Mouse (Mus musculus) urinary bladder, postnatal 14 days (tissue): Measurements from ENCODE around the gene Sowaha.
A peak's percentile ranks its signal among the peaks of the same experiment; 100 is the strongest.
"Not testable (repeated sequence)": the region's sequence is repeated elsewhere in the genome, so short reads cannot be mapped to it uniquely, and the experiment has no call there.

Experiments
- DNase-seq: peaks from one replicate; pipeline ENCODE4 v3.0.0; 2021; ENCODE audit warnings: low spot score

The Sowaha gene

DNA sequence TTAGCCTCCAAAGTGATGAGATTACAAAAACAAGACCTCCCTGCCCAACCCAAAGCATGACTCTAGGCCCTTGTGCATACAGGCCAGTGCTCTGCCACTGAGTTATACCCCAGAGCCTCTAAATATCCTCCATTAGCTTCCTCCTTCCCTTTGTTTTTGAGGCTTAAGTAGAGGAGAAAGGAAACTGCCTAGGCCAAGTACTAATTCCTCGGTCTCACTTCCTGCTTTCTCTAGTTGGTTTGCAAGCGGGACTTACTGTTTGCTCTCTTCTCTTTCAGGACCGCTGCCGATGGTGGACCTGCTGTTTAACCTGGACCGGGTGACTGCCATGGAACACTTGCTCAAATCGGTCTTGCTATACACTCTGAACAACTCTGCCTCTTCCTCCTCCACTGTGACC, 43.7 kb downstream of the Sowaha start:
- no peak for DNase-seq

DNA sequence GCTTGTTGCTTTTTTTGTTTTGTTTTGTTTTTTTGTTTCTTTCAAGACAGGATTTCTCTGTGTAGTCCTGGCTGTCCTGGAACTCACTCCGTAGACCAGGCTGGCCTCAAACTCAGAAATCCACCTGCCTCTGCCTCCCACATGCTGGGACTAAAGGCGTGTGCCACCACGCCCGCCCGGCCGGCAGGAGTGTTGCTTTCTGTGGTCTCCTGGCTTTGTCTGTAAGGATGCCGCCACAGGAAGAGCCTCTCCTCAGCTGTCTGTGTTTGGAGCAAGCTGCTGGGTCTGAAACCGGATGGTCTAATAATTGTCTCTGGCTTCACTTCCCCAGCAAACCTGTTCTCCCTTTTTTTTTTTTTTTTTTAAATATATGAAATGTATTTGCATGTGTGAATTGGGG, 44.6 kb downstream of the Sowaha start:
- no peak for DNase-seq

DNA sequence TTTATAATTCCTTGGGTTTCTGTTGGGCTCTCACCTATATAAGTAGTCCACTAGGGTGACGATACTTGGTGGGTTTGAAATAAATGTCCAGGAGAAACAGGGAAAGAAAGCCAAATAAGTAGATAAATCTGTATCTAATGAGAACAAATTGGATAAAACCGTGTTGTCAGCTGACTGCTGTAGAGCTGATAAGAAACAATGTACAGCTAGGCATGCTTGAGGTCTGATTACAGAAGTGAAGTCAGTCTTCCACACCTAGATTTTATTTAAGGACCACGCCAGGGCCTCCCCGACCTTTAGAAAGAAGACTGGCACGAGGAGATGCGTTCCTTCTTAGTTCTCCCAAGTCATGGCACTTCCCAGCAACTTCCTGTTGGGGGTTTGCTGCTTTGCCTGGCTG, 47.0 kb downstream of the Sowaha start:
- DNase-seq, result no peak

DNA sequence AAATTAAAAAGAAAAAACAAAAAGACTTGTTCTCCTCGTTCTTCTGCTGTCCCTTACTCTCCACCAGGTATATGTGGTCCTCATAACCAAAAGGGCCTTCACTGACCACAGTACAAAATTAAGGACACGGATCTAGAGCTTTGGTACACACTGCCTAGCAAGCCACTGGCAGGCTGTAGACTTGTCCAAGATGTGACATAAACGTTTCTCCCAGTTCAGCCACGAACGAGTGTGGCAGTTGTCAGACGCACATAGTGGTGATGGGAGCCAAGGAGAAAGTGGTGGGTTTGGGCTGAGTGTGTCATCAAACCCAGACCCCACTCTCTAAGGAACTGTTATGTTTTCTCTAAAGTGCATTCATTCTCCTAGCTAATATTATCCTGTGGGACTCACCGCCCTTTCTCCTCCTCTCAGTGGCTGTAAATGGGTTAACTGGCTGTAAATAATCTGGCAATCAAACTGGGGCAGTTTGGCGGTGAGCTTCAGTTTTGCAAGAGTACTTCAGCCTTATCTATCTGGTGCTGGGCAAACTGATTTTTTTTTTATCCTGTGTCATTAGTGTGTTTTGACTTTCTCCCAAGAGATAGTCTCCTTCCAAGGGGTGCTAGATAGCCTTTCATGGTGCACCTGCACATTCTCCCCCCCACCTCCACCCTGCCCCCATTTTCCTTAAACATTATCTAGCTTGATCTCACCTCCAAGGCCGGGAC, 48.6 kb downstream of the Sowaha start:
- peak; percentile 22 for DNase-seq

DNA sequence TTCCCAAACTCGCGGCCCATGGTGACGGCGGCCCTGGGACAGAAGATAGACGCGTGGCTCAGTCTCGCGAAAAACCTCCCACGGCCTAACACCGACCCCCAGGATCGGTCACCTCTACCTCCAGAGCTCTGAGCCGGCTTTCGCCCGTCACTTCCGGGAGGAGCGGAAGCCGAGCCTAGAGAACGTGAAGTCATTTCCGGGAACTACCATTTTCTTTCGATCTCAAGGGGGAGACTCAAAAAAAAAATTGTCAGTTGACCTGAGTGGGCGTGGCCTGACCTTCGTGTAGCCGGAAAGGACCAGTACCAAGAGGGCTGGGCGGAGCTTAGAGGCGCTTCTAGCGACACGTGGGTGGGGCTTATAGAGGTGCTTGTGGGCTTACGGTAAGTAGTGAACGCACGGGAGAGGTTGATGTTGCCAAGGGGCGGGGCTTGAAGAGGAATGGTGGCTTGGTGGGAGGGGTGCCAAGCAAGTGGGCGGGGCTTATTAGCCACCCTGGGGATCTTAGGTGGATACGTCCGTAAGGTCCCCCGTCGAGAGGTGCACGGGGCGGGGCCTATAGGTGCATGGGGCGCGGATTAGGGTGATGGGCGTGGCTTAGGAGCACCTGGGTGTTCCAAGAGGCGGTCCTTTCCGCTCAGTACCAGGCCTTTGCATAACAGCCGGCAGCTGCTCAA, 49.3 kb downstream of the Sowaha start, which contains the start of the genes Uqcrq and Gdf9:
Uqcrq (minus strand) TSS at position 162 of the 677 bp plus-strand sequence.
Gdf9 (plus strand) TSS at position 354 of the 677 bp plus-strand sequence.
- peak; percentile 99 for DNase-seq

DNA sequence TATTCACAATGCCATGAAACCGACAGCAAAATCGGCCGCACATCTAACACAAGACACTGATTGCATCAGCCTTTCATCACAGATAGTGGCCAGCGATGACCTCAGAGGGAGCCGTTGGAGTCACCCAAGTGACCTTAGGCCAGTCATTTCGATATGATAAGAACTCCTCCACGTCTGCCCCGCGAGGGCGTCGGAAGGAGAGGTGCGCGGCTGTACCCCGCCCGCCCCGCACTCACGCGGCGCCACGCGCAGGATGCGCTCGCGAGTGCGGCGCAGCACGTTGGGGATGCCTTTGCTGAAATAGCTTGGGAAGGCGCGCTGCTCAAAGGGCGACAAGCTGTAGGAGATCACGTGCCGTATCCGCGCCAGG, 49.8 kb downstream of the Sowaha start:
- no peak for DNase-seq

DNA sequence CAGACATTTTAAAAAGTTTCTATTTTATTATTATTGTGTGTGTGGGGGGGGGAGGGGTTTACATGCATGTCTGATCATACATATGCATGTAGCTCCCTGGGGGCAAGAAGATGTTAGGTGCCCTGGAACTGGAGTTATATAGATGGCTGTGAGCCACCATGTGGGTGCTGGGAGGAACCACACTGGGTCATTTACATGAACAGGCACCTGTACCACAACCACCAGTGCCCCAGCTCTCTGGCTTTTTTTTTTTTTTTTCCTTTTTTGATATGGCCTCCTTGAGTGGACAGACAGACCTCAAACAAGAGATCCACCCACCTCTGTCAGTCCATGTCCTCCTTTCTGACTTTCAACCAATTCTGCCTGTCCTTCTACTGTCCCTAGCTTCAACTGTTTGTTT, 50.9 kb downstream of the Sowaha start:
- DNase-seq, result no peak

DNA sequence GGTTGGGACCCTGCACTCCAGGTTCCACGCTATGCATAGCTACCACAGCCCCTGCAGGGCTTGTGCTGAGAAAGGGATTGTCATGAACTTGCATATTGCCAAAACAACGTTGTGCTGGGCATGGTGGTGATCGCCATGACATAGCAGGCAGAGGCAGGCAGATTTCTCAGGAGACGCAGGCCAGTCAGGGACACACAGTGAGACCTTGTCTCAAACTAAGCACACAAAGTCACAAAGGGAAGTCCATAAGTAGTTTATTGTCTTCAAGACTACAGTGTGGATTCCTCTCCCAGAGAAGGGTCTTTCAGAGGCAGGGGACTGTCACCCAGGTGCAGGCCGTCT, 51.4 kb downstream of the Sowaha start:
- no peak for DNase-seq

DNA sequence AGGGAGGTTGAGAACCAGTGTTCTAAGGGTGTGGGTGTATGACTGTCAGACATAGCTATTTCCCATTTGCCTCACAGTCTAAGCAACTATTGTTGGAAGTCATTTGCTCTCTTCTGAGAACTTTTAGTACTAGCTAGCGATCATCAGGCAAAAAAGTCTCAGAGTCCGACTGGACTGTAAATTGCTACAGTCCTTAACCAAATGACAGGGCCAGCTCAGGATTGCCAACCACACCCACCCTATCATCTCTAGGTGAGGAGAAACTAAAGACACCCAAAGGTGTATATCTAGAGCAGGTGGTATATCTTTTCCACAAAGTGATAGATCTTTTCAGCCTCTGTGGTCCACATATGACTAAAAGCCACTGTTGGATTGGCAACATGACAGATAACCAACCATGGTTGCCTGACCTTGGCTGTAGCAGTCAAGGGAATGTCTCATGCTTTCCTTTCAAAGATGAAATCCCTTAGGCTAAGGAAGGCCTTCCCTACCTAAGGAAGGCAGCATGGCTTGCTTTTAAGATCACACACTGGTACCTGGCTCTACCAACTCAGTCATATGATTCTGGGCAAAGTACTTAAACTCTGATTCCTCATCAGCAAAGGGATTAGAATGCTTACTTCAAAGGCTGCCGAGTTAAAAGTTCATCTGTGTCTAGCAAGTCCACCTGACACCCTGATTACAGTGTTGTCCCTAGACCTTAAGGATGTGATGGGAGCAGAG, 51.9 kb downstream of the Sowaha start:
- no peak for DNase-seq

DNA sequence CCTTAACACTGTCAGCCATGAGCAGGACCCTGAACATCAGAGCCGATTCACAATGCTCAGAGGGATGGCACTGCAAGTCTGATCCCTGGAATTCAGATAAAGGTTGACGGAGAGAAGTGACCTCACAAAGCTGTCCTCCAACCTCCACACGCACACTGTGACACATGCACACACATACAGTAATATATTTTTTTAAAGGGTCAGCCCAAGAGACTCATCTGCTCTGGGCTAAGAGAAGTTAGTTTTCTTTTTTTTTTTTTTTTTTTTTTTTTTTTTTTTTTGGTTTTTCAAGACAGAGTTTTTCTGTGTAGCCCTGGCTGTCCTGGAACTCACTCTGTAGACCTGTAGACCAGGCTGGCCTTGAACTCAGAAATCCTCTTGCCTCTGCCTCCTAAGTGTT, 53.2 kb downstream of the Sowaha start:
- not testable (repeated sequence) for DNase-seq
